Mouse (Mus musculus): Measurements from ENCODE around the gene Fig4.

Gene Fig4

GRCm38 (mm10) chr10:41260243-41261006, 42.6 kb downstream of the Fig4 start:
- DNase-seq (ENCODE audit: low spot score), result no peak

DNA sequence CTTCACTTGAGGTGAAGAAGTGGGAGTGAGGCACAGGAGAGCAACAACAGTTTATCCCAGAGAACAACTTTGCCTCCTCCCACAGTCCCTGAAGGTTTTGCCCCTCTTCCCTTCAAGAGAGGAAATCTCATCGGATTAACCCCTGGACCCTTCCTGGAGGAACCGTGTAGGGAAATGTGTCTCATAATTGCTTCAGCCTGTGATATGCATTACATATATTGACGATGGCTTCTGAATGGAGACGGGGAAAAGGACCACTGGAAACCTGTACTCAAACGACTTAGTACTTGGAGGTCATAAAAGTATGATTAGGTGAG, 52.4 kb downstream of the Fig4 start:
- no peak for DNase-seq (ENCODE audit: low spot score)

DNA sequence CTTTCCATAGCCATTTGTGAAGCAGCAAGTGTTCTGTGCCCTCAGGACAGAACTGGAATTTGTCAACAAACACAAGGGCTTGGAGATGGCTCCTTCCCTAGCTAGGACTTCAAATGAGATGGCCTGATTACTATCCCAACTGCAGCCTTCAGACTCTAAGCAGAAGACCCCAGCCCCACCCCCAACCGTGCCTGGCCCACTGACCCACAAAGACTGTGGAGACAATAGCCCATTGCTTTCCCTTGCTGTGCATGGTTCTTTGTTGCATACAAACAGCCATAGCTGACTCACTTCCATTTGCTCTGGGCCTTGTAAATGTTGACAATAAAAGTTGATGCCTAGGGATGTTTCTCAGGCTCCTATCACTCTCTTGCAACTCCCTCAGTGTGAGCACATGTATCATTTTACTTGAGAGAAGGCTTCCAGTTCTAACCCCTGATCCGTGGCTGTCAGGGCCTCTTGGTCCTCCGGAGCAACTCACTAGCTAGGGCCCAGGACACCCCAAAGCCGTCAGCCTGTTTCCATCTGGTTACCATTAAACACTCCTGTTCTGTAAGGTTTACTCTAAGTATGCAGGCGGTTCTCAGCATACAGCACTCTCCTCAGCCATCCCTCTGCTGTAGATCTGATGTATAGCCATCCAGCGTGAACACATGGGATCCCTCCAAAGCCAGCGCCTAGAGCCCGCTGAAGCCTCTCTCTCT, 52.9 kb downstream of the Fig4 start:
- no peak for DNase-seq (ENCODE audit: low spot score)

DNA sequence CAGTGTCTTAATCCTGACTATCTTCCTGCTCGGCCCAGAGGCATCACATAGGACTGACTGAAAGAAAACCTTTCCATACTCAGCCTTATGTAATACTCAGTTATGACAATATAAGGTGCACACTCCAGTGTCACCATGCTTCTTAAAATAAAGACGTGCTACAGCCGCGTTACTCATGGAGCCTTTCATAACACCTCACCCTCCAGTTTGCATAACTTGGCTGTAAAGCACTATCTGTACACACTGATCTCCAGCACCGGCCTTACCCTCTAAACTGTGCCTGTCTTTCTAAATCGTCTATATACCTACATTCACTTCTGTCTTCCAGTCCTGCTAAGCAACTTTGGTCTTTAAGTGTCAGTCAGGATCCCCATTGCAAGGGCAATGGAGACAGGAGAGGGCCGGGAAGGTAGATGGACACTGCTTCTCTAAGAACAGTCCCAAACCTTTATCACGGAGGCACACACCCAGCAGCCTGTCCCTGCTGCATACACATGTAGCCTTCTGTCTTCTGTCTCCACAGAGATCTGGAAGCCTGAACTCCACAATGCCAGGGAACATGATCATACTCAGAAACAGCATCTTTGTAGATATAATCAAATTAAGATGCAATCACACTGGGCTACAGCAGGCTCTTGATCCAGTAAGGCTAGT, 53.9 kb downstream of the Fig4 start:
- DNase-seq (ENCODE audit: low spot score), result no peak

DNA sequence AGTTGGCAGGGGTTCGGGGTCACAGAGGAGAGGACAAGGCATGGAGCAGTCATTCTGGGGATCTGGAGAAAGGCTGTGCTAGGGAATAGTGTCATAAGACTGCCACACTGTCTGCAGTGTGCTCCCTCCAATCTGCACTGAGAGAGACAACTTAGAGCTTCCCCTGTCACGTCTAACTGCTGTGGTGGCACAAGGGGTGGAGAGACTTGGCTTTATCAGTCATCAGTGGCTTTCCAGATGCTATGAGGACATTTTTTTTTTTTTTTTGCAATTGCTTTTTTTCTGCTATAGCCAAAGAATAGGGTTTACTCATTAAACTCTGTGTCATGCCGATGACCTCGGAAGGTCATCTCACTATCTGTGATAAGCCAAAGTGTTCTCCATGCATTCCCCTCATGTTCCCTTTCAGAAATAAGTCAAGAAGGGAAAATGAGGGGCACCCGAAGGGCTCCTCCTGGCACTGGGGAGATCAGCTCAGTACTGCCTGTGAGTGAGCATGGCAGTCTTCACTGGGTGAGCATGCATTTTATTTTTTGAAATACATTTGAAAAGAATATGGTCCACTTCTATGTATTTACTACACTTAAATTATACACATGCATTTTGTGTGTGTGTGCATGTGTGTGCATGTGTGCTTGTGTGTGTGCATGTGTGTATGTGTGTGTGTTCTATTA, 55.1 kb downstream of the Fig4 start:
- no peak for DNase-seq (ENCODE audit: low spot score)

GRCm38 (mm10) chr10:41246111-41246510, 56.9 kb downstream of the Fig4 start:
- no peak for DNase-seq (ENCODE audit: low spot score)

- DNase-seq (ENCODE audit: low spot score), result no peak
Measured at GRCm38 (mm10) chr10:41245477-41245876, 57.6 kb downstream of the Fig4 start.

- DNase-seq (ENCODE audit: low spot score), result no peak
Measured at GRCm38 (mm10) chr10:41245028-41245427, 58.0 kb downstream of the Fig4 start.

- DNase-seq (ENCODE audit: low spot score), result no peak
Measured at GRCm38 (mm10) chr10:41243930-41244329, 59.1 kb downstream of the Fig4 start.

DNA sequence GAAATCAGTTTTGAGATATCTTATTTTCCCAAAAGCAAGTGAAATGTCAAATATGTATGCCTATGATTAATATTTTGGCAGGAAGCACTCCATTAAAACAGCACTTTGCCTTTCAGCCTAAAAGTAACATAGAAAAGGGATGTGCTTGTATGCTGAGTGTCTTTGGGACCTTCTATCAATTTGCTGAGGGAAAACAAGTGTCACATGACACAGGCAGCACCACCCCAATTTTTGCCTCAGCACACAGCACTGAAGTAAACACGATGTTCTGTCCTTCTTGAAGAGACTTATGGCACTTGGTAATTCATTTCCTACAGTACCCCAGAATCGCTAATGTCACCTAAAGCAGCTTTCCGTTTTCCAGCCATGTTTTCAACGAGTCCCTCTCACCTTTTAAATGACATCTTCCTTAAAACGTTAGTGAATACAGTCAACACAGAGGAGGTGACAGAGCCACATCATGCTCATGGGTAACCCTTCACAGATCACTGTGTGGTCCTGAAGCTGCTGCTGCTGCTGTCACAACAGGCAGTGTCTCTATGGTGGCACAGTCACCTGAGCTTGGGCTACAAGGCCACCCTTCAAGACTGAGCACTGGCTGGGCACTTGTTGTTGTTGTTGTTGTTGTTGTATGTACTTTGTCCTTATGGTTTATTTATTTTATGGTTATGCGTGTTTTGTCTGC, 61.4 kb downstream of the Fig4 start:
- DNase-seq (ENCODE audit: low spot score), result no peak

GRCm38 (mm10) chr10:41241080-41241479, 62.0 kb downstream of the Fig4 start:
- no peak for DNase-seq (ENCODE audit: low spot score)

DNA sequence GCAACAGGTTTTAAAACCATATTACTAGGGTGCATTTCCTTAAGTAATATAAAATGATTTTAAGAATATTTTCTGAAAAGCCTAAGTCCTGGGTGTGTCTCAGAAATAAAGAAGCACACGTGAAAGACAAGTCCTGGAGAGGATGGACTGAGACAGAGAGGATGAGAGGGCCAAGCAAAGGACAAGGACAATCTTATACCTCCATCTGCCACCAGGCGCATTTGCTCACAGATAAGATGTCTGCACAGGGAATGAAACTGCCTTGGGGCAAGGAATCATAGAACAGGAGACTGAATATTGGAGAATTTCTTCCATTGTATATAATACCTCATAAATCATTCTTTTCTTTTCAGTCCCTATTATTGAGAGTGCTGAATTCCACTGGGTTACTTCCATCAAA, 67.0 kb downstream of the Fig4 start:
- no peak for DNase-seq (ENCODE audit: low spot score)

DNA sequence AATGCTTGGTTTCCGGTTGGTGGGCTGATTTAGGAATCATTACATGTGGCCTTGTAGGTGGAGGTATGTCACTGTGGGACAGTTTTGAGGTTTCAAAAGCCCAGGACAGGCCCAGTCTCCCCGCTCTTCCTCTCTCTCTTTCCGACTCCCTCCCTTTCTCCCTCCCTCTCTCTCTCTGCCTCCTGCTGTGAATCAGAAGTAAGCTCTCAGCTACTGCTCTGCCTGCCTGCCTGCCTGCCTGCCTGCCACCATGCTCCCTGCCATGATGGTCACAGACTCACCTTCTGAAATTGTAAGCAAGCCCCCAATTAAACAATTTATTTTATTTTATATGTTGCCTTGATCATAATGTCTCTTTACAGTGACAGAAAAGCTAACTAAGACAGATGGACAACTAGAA, 67.5 kb downstream of the Fig4 start:
- DNase-seq (ENCODE audit: low spot score), result no peak

DNA sequence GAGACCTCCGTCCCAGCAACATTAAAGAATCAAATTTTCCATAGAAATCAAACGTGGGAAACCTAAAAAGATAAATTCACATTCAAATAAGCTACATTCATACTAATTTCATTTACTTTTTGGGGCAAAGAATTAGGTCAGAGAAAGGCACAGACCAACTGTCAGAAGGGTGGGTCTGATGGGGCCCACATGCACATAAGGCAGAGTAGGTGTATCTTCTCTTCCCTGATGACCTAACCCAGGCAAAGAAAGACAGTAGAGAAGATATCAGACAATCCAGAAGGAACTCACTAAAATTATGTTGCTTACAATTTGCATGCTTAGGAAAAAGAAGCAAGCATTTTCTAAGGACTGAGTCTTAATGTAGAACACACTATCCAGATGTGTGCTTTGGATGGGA, 67.9 kb downstream of the Fig4 start:
- no peak for DNase-seq (ENCODE audit: low spot score)

GRCm38 (mm10) chr10:41234552-41234951, 68.5 kb downstream of the Fig4 start:
- DNase-seq (ENCODE audit: low spot score), result no peak

DNA sequence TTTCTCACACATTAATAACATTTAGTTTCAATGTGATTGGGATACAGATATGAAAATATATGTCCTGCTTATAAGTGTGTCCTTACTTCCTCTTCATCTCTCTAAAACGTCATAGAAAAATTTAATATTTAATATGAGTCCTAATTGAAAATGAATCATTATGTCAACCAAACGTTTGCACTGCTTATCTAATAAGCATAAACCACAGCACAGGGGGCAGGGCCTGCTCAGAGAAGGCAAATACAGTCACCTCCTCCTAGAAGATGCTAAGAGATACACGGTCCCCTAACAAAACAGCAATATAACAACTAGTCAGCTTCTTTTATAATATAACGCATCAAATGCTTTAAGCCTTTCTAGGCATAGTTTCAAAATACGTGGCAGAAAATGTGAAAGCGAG, 69.9 kb downstream of the Fig4 start:
- no peak for DNase-seq (ENCODE audit: low spot score)

DNA sequence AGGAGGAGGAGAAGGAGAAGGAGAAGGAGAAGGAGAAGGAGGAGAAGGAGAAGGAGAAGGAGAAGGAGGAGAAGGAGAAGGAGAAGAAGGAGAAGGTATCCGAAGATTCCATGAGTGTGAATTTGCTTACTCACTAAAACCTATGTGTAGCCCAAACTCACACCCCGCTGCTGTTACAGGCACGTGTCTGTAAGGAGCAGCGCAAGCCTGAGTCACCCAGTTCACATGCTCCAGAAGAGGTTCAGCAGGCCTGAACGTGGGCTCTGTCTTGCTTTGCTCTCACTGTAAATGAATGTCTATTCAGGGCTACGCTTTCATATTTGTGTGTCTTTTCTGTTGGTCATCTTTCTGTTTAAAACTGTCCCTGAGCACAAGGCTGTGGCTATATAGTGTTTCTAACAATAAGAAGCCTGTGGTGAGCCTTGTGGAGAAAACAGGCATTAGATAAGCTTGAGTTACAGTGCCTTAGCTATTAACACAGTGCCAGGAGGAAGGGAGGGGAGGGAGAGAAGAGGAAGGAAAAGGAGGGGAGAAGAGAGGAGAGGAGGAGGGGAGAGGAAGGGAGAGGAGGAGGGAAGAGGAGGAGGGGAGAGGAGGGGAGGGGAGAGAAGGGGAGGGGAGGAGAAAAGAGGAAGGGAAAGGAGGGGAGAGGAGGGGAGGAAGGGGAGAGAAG, 71.8 kb downstream of the Fig4 start:
- DNase-seq (ENCODE audit: low spot score), result no peak

- no peak for DNase-seq (ENCODE audit: low spot score)
Measured at GRCm38 (mm10) chr10:41227626-41228025, 75.4 kb downstream of the Fig4 start.

- no peak for DNase-seq (ENCODE audit: low spot score)
Measured at GRCm38 (mm10) chr10:41223499-41223898, 79.6 kb downstream of the Fig4 start.

GRCm38 (mm10) chr10:41221204-41221603, 81.9 kb downstream of the Fig4 start:
- DNase-seq (ENCODE audit: low spot score), result no peak

DNA sequence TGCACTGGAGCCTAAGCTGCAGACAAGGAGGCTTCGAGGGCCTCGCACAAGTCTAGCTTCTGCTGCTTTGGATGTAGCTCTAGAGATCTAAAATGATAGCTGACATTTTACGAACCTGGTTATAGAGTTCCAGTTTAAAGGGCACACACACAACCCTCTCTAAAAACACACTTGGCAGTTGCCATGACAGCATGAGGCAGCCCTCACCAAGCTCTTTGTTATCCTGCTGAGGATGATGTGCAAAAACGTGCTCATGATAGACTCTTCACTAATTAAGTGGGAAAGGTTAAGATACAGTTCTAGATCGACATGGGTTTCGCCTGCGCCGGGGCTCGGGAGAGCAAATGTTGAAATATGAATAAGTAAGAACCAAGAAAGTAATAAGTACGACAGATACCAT, 84.2 kb downstream of the Fig4 start:
- DNase-seq (ENCODE audit: low spot score), result no peak

GRCm38 (mm10) chr10:41214083-41214482, 89.0 kb downstream of the Fig4 start:
- no peak for DNase-seq (ENCODE audit: low spot score)

Data from testis, postnatal 10 days (tissue).